Mouse (Mus musculus): Measurements from ENCODE around the gene Idh2. TPM values are rescaled to one million over a fixed set of nuclear protein-coding genes. Genes with fewer than 3 reads are reported as not detected.
A peak's percentile ranks its signal among the peaks of the same experiment; 100 is the strongest.
"Not testable (repeated sequence)": the region's sequence is repeated elsewhere in the genome, so short reads cannot be mapped to it uniquely, and the experiment has no call there.

The Idh2 gene
- polyA plus RNA-seq, 1 experiment from 2014 or later: 338 TPM

DNA sequence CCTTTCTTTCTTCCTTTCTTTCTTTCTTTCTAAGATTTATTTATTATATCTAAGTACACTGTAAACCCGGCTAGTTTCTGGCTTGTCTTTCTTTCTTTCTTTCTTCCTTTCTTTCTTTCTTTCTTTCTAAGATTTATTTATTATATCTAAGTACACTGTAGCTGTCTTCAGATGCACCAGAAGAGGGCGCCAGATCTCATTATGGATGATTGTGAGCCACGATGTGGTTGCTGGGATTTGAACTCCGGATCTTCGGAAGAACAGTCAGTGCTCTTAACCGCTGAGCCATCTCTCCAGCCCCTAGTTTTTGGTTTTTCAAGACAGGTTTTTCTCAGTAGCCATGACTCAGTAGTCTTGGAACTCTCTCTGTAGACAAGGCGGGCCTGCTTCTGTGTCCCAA is 16.1 kb upstream of the Idh2 start:
- not testable (repeated sequence) for H3K4me3 ChIP-seq (ENCODE audit: low read depth, low read length); ATAC-seq; H3K9ac ChIP-seq (ENCODE audit: low read length); DNase-seq (ENCODE audit: low spot score); H3K27me3 ChIP-seq (replicated peaks; ENCODE audit: control insufficient read depth, insufficient read depth, low read length); H3K27ac ChIP-seq (ENCODE audit: low read depth, low read length); H3K36me3 ChIP-seq (ENCODE audit: control insufficient read depth, insufficient read depth, low read length); H3K9me3 ChIP-seq (replicated peaks; ENCODE audit: control insufficient read depth, low read length); H3K4me2 ChIP-seq (ENCODE audit: low read length)
- H3K4me1 ChIP-seq (ENCODE audit: control insufficient read depth, insufficient read depth, low read length): peaks cover 14% of the 10 kb centered on the region; the same call in 1 of the 2 replicates
- WGBS: 70% methylated on average over 7 of the region's 7 CpGs

DNA sequence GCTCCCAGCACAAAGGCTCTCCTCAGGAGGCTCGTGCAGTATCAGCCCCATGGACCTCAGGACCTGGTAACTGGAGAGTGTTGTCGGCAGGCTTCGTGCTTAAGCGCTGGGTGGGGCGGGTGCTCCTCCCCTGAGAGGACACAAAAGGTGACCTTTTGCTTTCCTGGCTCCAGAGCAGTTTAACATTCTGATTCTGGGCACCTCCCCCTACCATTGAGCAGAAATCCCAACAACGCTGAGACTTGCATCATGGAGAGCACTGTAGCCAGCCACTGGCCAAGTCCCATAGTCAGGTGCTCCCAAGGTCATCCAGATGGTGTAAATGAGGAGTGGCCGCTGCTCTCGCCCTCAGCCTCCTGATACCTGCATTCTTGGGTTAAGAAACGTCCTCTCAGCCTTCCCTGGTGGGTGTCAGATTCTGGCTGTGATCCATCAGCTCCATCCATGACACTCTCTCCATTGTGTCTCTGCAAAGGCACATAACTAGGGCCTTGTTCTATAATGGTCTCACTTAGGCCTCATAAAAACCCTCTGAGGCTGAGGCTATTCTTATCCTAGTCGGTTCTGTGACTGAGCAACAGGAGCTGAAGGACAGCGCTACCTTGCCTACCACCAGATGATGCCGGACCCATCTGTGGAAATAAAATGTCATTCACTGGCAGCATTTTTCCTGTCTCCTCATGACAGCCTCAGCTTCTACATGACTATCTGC is 15.3 kb upstream of the Idh2 start:
- Histone ChIP-seq H3K9me3 (replicated peaks; ENCODE audit: control insufficient read depth, low read length) (no peaks in the 10 kb centered on the region), H3K36me3 (ENCODE audit: control insufficient read depth, insufficient read depth, low read length) (no peaks in the 10 kb centered on the region), H3K27ac (ENCODE audit: low read depth, low read length) (no peak overlapping the region), H3K4me3 (ENCODE audit: low read depth, low read length) (no peak overlapping the region), H3K4me2 (ENCODE audit: low read length) (no peak overlapping the region), H3K9ac (ENCODE audit: low read length) (no peak overlapping the region), H3K4me1 (ENCODE audit: control insufficient read depth, insufficient read depth, low read length) (peaks cover 14% of the 10 kb centered on the region; the same call in 1 of the 2 replicates), H3K27me3 (replicated peaks; ENCODE audit: control insufficient read depth, insufficient read depth, low read length) (no peaks in the 10 kb centered on the region)
- no peak for DNase-seq (ENCODE audit: low spot score)
- ATAC-seq: no peak
- 37% methylated on average over 12 of the region's 12 CpGs for WGBS

DNA sequence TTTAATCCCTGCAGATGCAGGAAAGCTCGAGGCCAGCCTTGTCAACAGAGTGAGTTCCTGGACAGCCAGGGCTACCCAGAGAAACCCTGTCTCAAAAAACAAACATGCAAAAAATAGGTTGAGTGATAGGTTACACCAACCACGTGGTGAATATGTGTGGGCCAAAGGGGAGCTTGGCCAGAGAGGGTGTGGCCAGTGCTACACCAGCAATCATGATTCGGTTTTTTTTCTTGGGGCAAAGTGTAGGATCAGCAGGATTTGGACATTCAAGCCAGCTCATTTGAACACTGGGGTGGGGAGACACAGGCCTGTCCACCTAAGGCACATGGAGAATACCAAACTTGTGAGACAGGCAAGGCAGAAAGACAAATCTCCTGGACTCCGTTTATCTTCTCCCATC is 14.1 kb upstream of the Idh2 start:
- no peaks in the 10 kb centered on the region for H3K9me3 ChIP-seq (replicated peaks; ENCODE audit: control insufficient read depth, low read length)
- H3K36me3 ChIP-seq (ENCODE audit: control insufficient read depth, insufficient read depth, low read length): no peaks in the 10 kb centered on the region
- H3K27me3 ChIP-seq (replicated peaks; ENCODE audit: control insufficient read depth, insufficient read depth, low read length): no peaks in the 10 kb centered on the region
- H3K4me2 ChIP-seq (ENCODE audit: low read length): no peak overlapping the region
- H3K27ac ChIP-seq (ENCODE audit: low read depth, low read length): no peak overlapping the region
- DNase-seq (ENCODE audit: low spot score) (no peak), ATAC-seq (no peak)
- H3K4me3 ChIP-seq (ENCODE audit: low read depth, low read length): no peak overlapping the region
- 73% methylated on average over 4 of the region's 4 CpGs for WGBS
- peaks cover 6% of the 10 kb centered on the region; the same call in 1 of the 2 replicates for H3K4me1 ChIP-seq (ENCODE audit: control insufficient read depth, insufficient read depth, low read length)
- no peak overlapping the region for H3K9ac ChIP-seq (ENCODE audit: low read length)

DNA sequence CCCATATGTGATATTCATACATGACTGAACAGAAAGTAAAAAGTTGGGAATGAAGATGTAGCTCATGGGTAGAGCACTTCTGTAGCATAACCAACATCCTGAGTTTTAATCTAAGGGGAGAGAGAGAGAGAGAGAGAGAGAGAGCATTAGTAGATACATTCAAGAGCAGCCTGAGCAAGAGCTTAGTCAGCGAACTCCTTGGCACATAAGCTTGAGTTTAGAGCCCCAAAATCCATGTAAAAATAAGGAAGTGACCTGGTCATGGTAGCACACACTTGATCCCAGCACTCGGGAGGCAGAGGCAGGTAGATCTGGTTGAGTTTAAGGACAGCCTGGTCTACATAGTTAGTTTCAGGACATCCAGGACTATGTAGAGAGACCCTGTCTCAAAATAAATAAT is 8.5 kb upstream of the Idh2 start:
- Histone ChIP-seq H3K4me3 (ENCODE audit: low read depth, low read length) (no peak overlapping the region), H3K9ac (ENCODE audit: low read length) (no peak overlapping the region), H3K27me3 (replicated peaks; ENCODE audit: control insufficient read depth, insufficient read depth, low read length) (no peaks in the 10 kb centered on the region), H3K27ac (ENCODE audit: low read depth, low read length) (no peak overlapping the region), H3K4me2 (ENCODE audit: low read length) (no peak overlapping the region), H3K36me3 (ENCODE audit: control insufficient read depth, insufficient read depth, low read length) (no peaks in the 10 kb centered on the region), H3K9me3 (replicated peaks; ENCODE audit: control insufficient read depth, low read length) (no peaks in the 10 kb centered on the region), H3K4me1 (ENCODE audit: control insufficient read depth, insufficient read depth, low read length) (no peaks in the 10 kb centered on the region)
- ATAC-seq (no peak), DNase-seq (ENCODE audit: low spot score) (no peak)
- WGBS: 83% methylated on average over 2 of the region's 2 CpGs

DNA sequence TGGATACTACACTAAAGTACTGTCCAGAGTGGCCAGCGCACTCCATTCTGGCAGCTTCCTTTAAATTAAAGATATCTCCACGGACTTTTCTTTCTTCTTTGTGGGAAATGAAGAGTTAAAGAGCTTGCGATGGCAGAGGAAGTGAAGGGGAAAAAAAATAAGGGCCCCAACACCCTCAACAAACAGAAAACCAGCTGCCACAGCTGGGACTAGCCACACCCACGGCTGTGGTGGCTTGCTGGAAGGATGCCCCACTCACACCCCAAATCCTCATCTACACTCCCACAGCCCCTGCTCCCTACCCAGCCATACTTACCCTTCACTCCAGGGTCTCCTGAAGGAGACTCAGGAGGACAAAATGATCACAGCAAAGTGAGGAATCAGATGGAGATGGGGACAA is 7.9 kb upstream of the Idh2 start:
- 59% methylated on average over 4 of the region's 4 CpGs for WGBS
- Histone ChIP-seq H3K27me3 (replicated peaks; ENCODE audit: control insufficient read depth, insufficient read depth, low read length) (no peaks in the 10 kb centered on the region), H3K9me3 (replicated peaks; ENCODE audit: control insufficient read depth, low read length) (no peaks in the 10 kb centered on the region), H3K4me3 (ENCODE audit: low read depth, low read length) (no peak overlapping the region), H3K4me2 (ENCODE audit: low read length) (no peak overlapping the region), H3K27ac (ENCODE audit: low read depth, low read length) (no peak overlapping the region), H3K4me1 (ENCODE audit: control insufficient read depth, insufficient read depth, low read length) (no peaks in the 10 kb centered on the region), H3K9ac (ENCODE audit: low read length) (no peak overlapping the region), H3K36me3 (ENCODE audit: control insufficient read depth, insufficient read depth, low read length) (no peaks in the 10 kb centered on the region)
- ATAC-seq (no peak), DNase-seq (ENCODE audit: low spot score) (no peak)

DNA sequence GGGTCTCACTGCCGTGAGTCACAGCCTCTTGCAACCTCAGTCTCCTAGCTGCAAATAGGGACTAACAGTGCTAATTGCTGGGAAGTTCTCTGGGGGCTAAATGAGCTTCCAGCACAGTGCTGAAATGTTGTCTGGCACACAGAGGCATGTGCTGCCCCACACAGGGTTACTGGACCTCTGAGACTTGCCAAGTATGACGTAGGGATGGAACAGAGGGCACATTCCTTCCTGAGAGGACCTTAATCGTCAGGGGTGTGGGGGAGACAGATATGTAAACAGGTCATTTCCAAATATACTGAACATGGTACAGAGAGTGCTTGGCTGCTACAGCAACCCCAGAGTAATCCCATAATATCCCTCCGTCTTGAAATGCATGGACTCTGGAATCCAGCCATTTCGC is 5.9 kb upstream of the Idh2 start:
- H3K9ac ChIP-seq (ENCODE audit: low read length): no peak overlapping the region
- 68% methylated on average over 5 of the region's 5 CpGs for WGBS
- H3K4me1 ChIP-seq (ENCODE audit: control insufficient read depth, insufficient read depth, low read length): 0 out of 2 replicates have a peak, but pooled peaks cover under 1% of the 10 kb centered on the region
- no peaks in the 10 kb centered on the region for H3K27me3 ChIP-seq (replicated peaks; ENCODE audit: control insufficient read depth, insufficient read depth, low read length)
- peak; percentile 14 for DNase-seq (ENCODE audit: low spot score)
- H3K4me3 ChIP-seq (ENCODE audit: low read depth, low read length): no peak overlapping the region
- ATAC-seq: no peak
- H3K4me2 ChIP-seq (ENCODE audit: low read length): no peak overlapping the region
- H3K27ac ChIP-seq (ENCODE audit: low read depth, low read length): no peak overlapping the region
- no peaks in the 10 kb centered on the region for H3K36me3 ChIP-seq (ENCODE audit: control insufficient read depth, insufficient read depth, low read length)
- H3K9me3 ChIP-seq (replicated peaks; ENCODE audit: control insufficient read depth, low read length): no peaks in the 10 kb centered on the region

DNA sequence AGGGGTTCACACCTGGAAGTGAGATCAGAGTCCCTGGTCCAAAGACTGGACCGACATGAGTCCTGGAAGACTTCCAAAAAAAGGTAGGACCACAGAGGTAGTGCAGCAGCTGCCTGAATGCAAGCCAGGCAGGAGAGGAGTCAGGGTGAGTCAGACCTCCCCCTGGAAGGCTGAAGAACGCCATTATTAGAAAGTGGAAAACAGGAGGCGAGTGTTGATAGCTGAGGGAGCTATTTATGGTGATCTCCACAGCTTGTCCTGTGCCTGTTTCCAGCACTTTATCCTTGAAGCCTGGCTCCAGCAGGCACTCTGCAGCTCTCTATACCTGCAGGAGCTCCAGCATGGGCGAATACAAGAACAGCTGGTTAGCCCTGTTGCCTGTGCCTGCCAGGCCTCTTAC is 4.0 kb upstream of the Idh2 start:
- ATAC-seq (no peak), DNase-seq (ENCODE audit: low spot score) (no peak)
- H3K27me3 ChIP-seq (replicated peaks; ENCODE audit: control insufficient read depth, insufficient read depth, low read length): no peaks in the 10 kb centered on the region
- 78% methylated on average over 4 of the region's 4 CpGs for WGBS
- no peaks in the 10 kb centered on the region for H3K9me3 ChIP-seq (replicated peaks; ENCODE audit: control insufficient read depth, low read length)
- no peak overlapping the region for H3K9ac ChIP-seq (ENCODE audit: low read length)
- H3K4me2 ChIP-seq (ENCODE audit: low read length): no peak overlapping the region
- H3K4me1 ChIP-seq (ENCODE audit: control insufficient read depth, insufficient read depth, low read length): peaks cover 5% of the 10 kb centered on the region; the same call in 1 of the 2 replicates
- 0 out of 2 replicates have a peak overlapping the region, but pooled peaks have one; percentile 5 for H3K27ac ChIP-seq (ENCODE audit: low read depth, low read length)
- no peak overlapping the region for H3K4me3 ChIP-seq (ENCODE audit: low read depth, low read length)
- no peaks in the 10 kb centered on the region for H3K36me3 ChIP-seq (ENCODE audit: control insufficient read depth, insufficient read depth, low read length)

DNA sequence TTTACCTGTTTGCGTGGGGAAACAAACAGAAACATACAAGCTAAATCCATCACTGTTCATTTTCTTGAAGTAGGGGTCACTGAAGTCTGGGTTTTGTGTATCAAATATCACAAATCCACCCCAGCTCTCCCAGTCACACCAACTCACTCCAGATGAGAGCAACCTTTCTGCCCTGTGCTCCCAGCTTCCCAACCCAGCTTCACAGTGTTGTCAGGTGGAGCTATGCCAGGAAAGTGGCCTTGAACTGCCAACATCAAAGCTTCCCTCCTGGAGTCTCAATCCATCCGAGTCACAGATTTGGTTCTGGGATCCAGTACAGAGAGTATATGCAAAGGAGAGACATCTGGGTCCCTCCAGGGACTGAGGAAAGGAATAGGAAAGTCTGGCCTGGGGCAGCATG is 966 bp upstream of the Idh2 start:
- Histone ChIP-seq H3K4me1 (ENCODE audit: control insufficient read depth, insufficient read depth, low read length) (peaks cover 23% of the 10 kb centered on the region), H3K9me3 (replicated peaks; ENCODE audit: control insufficient read depth, low read length) (no peaks in the 10 kb centered on the region), H3K27ac (ENCODE audit: low read depth, low read length) (no peak overlapping the region), H3K4me3 (ENCODE audit: low read depth, low read length) (0 out of 2 replicates have a peak overlapping the region, but pooled peaks have one; percentile 89), H3K27me3 (replicated peaks; ENCODE audit: control insufficient read depth, insufficient read depth, low read length) (no peaks in the 10 kb centered on the region), H3K4me2 (ENCODE audit: low read length) (peak overlapping the region; percentile 77), H3K9ac (ENCODE audit: low read length) (peak overlapping the region; percentile 96; the same call in 1 of the 2 replicates), H3K36me3 (ENCODE audit: control insufficient read depth, insufficient read depth, low read length) (no peaks in the 10 kb centered on the region)
- DNase-seq (ENCODE audit: low spot score) (no peak), ATAC-seq (no peak)
- 80% methylated on average over 2 of the region's 2 CpGs for WGBS

DNA sequence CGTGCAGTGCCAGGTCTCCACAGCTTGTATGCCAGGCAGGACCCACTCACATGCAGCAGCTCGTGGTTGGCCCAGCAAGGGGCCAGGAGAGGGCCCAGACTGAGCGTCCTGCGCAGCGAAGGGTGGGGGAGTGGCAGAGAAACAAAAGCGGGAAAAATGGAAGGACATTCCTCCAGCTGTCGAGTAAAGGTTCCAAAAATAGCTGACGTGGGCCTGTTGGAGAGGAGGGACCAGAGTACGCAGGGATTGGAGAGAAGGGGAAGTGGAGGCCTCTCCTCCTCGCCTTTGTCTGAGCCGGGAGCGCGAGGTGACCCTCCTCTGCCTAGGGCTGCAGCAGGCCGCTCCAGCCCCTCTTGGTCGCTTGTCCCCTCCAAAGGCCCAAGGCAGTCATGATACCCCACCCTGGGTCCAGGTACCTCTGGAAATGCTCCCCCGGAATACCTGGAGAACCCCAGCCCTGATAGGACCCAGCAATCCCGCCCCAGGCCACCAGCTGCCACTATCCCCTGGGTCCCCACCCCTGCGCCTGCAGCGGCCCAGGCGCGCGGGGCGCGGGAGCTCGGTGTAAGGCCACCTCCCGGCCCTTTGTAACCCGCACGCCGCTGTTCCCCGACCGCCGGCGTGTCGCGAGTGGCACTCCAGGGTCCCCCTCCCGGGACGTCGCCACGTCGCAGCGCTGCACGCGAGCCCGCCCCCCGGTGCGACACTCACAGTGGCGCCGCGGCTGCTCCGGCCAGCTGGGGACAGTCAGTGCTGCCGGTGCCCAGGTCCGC is 555 bp downstream of the Idh2 start:
- WGBS: under 1% methylated on average over 49 of the region's 52 CpGs
- peak; percentile 73 for ATAC-seq

More for the DNA sequence above, 555 bp downstream of the Idh2 start:
- Histone ChIP-seq H3K4me3 (ENCODE audit: low read depth, low read length) (peak overlapping the region; percentile 89), H3K27me3 (replicated peaks; ENCODE audit: control insufficient read depth, insufficient read depth, low read length) (no peaks in the 10 kb centered on the region), H3K9me3 (replicated peaks; ENCODE audit: control insufficient read depth, low read length) (no peaks in the 10 kb centered on the region), H3K36me3 (ENCODE audit: control insufficient read depth, insufficient read depth, low read length) (peaks cover 9% of the 10 kb centered on the region), H3K27ac (ENCODE audit: low read depth, low read length) (peak overlapping the region; percentile 97), H3K4me2 (ENCODE audit: low read length) (peak overlapping the region; percentile 77), H3K4me1 (ENCODE audit: control insufficient read depth, insufficient read depth, low read length) (peaks cover 24% of the 10 kb centered on the region), H3K9ac (ENCODE audit: low read length) (peak overlapping the region; percentile 96)
- DNase-seq (ENCODE audit: low spot score): peak; percentile 80

All from forebrain, embryonic 14.5 days (tissue).